Mouse (Mus musculus): ENCODE measurements around the gene Tlr12.

The Tlr12 gene

GRCm38 (mm10) chr4:128618963-128619362, 544 bp upstream of the Tlr12 start:
- CTCF ChIA-PET = interaction anchor here (0.5 to 0.7 kb wide), 2 partner anchors 30 to 92 kb away, joined by 3 to 4 read pairs; no protein-coding TSS in a partner anchor

DNA sequence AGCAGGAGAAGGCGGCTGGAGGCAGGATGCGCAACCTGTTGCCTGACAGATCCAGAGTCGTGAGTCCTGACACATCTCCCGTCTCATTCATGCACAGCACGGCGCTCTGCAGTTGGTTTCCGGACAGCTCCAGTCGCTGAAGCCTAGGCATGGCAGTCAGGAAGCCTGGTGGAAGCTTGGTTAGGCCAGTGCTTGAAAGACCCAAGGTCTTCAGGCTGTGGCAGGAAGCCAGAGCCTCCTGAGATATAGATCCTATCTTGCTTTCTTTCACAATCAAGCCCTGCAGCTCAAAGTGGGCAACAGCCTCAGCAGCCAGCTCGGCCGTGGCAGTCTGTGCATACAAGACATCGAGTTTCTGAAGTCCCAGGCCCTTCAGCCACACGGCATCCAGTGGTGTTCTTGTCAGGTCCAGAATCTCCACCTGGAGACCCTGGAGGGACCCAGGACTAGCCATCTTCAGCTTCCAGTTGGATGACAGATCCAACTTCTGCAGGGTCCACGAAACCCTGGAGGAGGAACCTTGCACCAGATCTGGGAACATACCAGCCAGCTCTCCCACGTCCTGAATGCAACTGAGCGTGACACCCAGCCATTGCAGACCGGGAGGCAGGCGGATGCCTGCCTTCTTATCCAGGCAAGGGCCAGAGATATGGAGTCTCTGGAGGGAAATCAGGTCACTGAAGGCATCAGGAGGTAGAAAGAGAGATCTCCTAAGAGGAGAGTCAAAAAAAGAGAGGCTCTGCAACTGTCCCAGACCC, 877 bp downstream of the Tlr12 start:
- CTCF ChIA-PET = interaction anchor here (0.6 kb wide), 1 partner anchor 22 kb away, joined by 5 read pairs; no protein-coding TSS in a partner anchor

- CTCF ChIA-PET = no interaction called here
These were observed 2.7 kb downstream of the Tlr12 start for GRCm38 (mm10) chr4:128615761-128616160.

DNA sequence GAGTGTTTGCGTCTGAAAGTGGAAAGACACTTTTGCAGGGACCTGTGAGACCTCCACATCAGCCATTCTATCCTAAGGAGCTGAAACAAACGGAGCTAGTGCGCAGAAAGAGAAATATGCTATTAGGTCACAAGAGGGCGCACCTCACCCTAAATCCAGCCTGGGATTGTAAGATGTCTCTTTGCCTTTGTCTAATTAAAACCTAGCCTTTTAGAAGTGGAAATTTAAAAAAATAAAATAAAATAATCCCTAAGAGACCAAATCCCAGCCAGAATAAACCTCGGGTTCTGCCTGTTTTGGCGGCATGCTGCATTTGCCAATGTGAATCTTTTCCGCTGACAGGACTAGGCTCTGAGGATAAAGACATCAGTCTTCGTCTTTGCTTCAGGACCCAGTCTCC, 5.1 kb downstream of the Tlr12 start:
- CTCF ChIA-PET = no interaction called here

DNA sequence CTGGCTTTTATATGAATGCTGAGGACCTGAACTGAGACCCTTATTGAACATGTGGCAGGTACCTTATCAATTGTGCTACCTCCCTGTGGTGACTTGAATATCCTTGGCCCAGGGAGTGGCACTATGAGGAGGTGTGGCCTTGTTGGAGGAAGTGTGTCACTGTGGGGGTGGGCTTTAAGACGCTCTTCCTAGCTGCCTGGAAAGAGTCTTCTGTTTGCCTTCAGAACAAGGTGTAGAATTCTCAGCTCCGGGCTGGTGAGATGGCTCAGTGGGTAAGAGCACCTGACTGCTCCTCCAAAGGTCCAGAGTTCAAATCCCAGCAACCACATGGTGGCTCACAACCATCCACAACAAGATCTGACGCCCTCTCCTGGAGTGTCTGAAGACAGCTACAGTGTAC, 6.7 kb downstream of the Tlr12 start:
- CTCF ChIA-PET = interaction anchor here (0.6 kb wide), 1 partner anchor 245 kb away, joined by 3 read pairs; no protein-coding TSS in a partner anchor

- CTCF ChIA-PET = no interaction called here
These were observed 7.7 kb downstream of the Tlr12 start for GRCm38 (mm10) chr4:128610706-128611105.

GRCm38 (mm10) chr4:128609925-128610402, 8.5 kb downstream of the Tlr12 start, which contains the start of gene Zscan20:
Gene Zscan20, minus strand, starts transcription at chr4:128610098.
- CTCF ChIA-PET = interaction anchor here (0.7 kb wide), 1 partner anchor 16 kb away, joined by 3 read pairs; no protein-coding TSS in a partner anchor

GRCm38 (mm10) chr4:128609276-128609924, 9.0 kb downstream of the Tlr12 start:
- CTCF ChIA-PET = interaction anchor here (0.7 kb wide), 1 partner anchor 15 kb away, joined by 3 read pairs; no protein-coding TSS in a partner anchor

- CTCF ChIA-PET = no interaction called here
These were observed 10.8 kb downstream of the Tlr12 start for GRCm38 (mm10) chr4:128607661-128608060.

- CTCF ChIA-PET = interaction anchor here (0.5 to 0.7 kb wide), 2 partner anchors 9 to 98 kb away, joined by 3 to 17 read pairs; no protein-coding TSS in a partner anchor
These were observed 11.8 kb downstream of the Tlr12 start for GRCm38 (mm10) chr4:128606586-128606985.

GRCm38 (mm10) chr4:128597801-128598560, 20.4 kb downstream of the Tlr12 start:
- CTCF ChIA-PET = interaction anchor here (0.6 kb wide), 1 partner anchor 9 kb away, joined by 3 read pairs; no protein-coding TSS in a partner anchor

- CTCF ChIA-PET = interaction anchor here (0.6 kb wide), 1 partner anchor 16 kb away, joined by 3 read pairs; the partner anchor contains the start of gene Zscan20
These were observed 24.4 kb downstream of the Tlr12 start for GRCm38 (mm10) chr4:128594062-128594461.

- CTCF ChIA-PET = no interaction called here
These were observed 25.1 kb downstream of the Tlr12 start for GRCm38 (mm10) chr4:128593286-128593685.

GRCm38 (mm10) chr4:128579182-128579581, 39.2 kb downstream of the Tlr12 start:
- CTCF ChIA-PET = no interaction called here

- CTCF ChIA-PET = no interaction called here
These were observed 42.6 kb downstream of the Tlr12 start for GRCm38 (mm10) chr4:128575811-128576210.

Measured in spleen, embryonic (tissue).